Mouse (Mus musculus): ENCODE results near the gene Tmc4. TPM values are rescaled to one million over a fixed set of nuclear protein-coding genes. Genes with fewer than 3 reads are reported as not detected.

Gene Tmc4
- total RNA-seq, 4 experiments from 2014 or later: 7.8 to 17.7 (median 15.2) TPM

GRCm38 (mm10) chr7:3692382-3692986 lies 15.1 kb upstream of the Tmc4 start, which contains the start of gene Tsen34:
Gene Tsen34, plus strand, starts transcription at chr7:3692863.
- no peak for DNase-seq

GRCm38 (mm10) chr7:3691919-3692318 lies 14.6 kb upstream of the Tmc4 start:
- no peak for DNase-seq

GRCm38 (mm10) chr7:3685400-3686187 lies 8.2 kb upstream of the Tmc4 start:
- no peak for DNase-seq

DNA sequence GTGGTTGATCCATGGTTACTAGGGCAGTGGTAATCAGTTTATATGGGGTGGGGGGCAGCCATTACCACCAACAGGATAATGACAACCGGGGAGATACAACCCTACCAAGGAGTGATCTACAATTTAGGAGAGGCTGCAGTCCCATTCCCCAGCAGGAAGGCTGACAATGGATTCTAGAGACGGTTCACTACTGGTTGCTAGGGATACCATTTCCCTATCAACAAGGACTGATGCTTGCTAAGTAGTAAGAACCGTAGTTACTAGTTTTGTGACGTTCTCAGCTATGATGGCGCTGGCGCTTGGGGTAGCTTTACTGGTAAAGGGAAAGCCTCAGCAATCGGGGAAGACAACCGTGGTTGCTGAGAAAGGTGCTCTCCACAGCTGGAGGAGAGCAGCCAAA lies 7.3 kb upstream of the Tmc4 start:
- DNase-seq: no peak

DNA sequence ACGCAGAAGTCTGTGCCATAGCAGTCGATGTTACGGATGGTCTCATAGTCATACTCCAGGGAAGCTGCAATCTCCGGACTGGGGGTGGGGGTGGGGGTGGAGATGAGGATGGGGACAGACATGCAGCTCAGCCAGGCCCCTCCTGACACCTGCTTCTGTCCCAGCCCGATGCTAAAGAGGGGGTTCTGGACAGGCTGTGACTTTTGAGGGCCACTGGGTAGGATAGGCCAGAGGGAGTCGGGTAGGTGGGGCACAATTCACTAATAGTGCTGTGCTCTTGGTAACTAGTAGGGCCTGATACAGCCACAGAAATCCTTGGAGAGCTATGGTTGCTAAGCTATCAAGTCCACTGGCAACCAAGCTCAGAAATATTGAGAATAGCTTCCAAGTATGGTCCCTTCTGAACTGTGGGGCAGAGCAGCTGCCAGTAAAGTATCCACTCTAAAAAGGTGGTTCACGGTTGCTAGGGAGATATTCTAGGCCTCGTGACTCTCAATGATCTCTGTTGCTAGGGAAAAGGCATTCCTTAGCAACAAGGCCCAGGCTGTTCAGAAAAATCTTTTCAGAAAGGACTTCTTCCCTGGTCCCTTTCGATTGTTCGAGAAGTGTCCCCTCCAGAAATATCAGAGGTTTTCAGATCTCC lies 6.7 kb upstream of the Tmc4 start:
- DNase-seq: no peak

GRCm38 (mm10) chr7:3676371-3676770 lies 982 bp downstream of the Tmc4 start:
- no peak for DNase-seq

- no peak for DNase-seq
These were observed 2.2 kb downstream of the Tmc4 start for GRCm38 (mm10) chr7:3675228-3675548.

DNA sequence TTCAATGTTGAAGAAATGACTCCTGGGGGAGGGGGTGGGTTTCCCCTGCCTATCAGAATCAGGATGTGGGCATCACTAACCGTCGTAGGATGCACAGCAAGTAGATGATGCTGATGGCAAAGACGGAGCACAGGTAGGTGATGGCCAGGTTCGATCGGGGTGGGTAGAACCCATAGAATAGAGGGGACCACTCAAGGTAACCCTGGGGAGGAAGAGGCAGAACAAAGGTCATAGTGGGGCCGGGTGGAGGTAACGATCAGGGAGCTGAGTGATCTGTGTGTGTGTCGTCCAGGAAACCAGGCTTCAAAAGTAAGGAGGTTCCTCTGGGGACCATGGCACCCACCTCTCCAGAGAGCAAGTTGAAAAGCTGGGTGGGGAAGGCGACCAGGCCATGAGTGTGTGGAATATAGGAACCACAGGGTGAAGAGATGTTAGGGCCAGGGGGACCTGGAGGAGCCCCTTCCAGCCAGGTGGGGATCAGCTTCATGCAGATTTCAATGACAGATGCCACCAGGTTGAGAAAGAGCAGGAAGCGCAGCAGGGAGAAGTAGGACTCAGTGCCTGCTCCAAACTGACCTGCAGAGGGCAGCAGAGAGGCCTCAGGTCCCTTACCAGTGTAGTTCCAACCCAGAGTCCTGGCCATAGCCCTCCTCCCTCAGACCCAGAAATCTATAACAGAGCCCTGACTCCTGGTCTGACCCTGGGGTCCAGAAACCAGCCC lies 2.7 kb downstream of the Tmc4 start:
- peak; percentile 50 for DNase-seq

- DNase-seq: no peak
These were observed 10.4 kb downstream of the Tmc4 start for GRCm38 (mm10) chr7:3666921-3667391.

DNA sequence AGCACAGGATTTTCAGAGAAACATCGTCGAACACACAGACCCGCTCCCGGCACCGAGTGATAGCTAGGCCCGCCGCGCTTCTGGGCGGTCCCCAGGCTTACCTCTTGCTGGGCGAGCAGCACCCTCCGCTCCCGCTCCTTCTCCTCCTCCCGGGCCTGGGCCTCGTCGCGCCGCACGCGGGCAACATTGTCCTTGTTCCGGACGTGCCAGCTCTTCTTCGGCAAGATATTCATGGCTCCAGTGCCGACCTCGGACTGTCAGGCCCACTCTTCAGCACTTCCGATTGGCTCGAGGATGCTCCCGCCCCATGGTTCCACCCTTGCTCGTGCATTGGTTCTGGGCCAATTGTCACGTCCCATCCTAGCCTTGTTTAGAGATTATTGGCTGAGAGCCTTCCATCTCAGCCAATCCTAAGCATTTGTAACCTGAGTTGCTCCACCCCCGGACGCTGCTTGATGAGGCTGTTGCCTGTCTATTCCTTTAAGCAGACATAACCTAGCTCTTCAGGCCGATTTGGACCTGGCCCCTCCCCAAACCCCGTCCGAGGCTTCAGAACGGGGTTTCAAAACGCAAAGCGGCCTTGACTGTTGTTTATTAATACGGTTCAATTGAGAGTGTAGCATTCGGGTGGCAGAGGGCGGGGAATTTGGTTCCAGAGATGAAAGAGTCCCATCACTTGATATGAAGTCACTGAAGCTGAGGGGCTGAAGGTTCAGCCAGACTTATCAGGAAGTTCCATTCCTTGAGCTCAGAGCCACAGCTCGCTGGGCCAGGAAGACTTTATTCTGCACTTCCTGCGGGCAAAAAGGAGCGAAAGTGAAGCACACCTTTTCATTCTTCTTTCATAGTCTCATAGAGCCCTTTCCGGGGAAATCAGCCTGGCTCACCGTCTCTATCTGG lies 11.9 kb downstream of the Tmc4 start, which contains the start of gene Leng1:
Gene Leng1 (minus strand): TSS at position 626 of the 900 bp plus-strand sequence.
- peak; percentile 98 for DNase-seq

DNA sequence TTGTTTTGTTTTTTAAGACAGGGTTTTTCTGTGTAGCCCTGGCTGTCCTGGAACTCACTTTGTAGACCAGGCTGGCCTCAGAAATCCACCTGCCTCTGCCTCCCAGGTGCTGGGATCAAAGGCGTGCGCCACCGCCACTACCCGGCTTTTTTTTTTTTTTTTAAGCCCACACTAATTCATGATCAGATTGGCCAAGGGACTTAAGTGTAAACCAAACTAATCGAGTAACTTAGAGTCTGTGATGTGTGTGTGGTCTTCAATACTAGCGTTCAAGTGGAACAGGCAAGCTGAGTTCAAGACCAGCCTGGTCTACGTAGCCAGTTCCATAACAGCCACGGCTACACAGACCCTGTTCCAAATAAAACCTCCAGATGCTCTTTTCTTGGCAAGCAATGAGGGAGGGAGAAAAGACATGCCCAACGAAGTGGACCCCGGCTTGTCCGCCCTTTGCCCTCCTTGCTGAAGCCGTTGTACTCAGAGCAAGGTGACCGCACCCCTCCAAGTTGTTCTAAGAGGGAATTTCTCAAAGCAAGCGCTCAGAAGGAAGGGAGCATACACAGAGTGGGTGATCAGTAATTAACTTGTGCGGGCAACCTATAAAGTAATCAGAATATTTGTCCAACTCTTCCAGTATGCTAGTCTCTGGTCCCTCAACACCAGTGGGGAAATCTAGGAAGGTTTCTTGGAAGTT lies 12.7 kb downstream of the Tmc4 start:
- DNase-seq: peak; percentile 35

DNA sequence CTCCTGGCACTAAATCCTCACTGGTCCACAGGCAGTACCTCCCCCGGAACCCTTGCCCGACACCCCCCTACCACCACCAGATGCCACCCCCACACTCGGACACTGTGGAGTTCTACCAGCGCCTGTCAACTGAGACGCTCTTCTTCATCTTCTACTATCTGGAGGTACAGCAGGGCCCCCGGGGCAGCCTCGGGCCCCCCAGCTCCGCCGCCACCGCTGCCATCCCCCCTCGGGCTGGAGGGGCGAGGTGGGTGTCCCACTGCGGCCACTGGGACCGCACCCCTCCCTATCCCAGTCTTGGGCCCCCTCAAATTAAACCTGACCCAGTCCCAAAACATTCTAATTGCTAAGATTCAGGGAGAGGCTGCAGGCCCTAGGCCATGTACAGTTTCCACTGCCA lies 18.8 kb downstream of the Tmc4 start:
- no peak for DNase-seq

GRCm38 (mm10) chr7:3656966-3657365 lies 20.4 kb downstream of the Tmc4 start:
- no peak for DNase-seq

DNA sequence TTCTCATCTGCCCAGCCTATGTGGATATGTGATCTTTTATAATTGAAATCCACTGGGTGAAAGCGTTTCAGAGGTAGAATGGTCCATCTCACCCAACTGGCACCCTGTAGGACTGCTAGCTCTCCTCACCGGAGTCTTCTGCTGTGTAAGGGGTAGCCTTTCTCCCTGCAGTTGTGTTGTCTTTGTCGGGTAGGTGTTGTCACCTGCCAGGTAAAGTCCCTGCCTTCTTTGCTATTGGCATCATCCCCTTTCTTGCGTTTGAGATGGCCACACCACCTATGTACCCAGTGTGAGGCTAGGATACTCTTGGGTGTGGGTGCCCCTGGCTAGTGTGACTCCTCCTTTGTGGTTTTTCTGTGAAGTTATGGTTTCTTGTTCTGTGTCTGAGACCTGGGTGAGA lies 30.7 kb downstream of the Tmc4 start:
- DNase-seq: no peak

DNA sequence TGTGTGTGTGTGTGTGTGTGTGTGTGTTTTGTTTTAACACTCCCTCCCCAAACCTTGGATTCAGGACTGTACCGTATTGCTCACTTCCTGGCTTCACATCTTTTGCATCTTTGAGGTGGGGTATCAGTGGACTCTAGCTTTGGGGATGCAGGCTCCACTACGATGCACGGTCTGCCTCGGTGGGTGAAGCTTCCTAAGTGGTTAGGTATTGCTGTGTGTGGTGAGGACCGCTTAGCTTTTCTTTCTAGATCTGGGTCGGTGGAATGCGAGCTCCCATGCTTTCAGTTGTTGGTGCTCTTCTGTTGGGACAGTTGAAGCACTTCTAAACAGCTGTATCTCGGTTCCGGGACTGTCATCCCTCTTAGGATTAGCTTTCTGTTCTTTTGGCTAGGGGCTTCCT lies 31.2 kb downstream of the Tmc4 start:
- DNase-seq: no peak

- DNase-seq: no peak
These were observed 31.8 kb downstream of the Tmc4 start for GRCm38 (mm10) chr7:3645488-3646025.

- DNase-seq: peak; percentile 100
These were observed 32.5 kb downstream of the Tmc4 start, which contains the start of gene Cnot3 for GRCm38 (mm10) chr7:3644672-3645487. Gene Cnot3, plus strand, starts transcription at chr7:3645268.

- DNase-seq: no peak
These were observed 33.0 kb downstream of the Tmc4 start for GRCm38 (mm10) chr7:3644348-3644671.

DNA sequence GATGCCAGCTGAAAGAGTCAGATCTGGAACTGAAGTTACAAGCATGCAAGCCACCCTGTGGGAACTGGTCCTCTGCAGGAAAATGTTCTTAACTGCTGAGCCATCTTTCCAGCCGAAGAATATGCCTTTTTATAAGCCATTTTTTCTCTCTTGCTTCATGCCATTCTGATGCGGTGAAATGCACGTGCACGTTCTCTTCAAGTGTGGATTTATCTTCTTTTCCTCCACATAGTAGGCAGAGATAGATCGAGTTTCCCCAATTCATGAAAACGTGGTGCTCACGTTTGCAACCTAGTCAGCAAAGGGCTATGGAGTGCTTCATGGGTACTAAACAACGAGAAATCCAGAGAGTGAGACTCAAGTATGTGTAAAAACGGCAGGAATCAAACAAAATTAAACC lies 33.5 kb downstream of the Tmc4 start:
- DNase-seq: no peak

DNA sequence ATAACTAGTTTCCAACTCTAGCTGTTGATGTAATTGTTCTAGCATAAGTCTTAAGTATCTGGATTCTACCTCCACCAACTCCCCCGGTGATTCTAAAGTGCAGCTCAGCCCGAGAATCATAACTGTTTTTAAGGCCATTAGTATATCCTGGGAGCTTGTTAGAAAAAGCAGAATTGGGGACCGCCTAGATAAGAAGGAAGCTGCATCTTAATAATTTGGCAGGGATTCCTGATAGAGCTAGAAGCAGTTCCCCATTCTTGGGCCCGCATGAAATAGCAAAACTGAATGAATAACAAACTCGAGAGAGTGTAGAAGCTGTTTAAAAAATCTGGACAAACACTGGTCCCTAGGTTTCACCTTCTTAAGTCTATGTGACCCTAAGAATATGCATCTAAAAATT lies 33.9 kb downstream of the Tmc4 start:
- no peak for DNase-seq
